Mouse (Mus musculus): Measurements from ENCODE around the gene Card19. TPM values are rescaled to one million over a fixed set of nuclear protein-coding genes. Genes with fewer than 3 reads are reported as not detected.

The Card19 gene
- polyA plus RNA-seq, 1 experiment from 2014 or later: 23.3 TPM

DNA sequence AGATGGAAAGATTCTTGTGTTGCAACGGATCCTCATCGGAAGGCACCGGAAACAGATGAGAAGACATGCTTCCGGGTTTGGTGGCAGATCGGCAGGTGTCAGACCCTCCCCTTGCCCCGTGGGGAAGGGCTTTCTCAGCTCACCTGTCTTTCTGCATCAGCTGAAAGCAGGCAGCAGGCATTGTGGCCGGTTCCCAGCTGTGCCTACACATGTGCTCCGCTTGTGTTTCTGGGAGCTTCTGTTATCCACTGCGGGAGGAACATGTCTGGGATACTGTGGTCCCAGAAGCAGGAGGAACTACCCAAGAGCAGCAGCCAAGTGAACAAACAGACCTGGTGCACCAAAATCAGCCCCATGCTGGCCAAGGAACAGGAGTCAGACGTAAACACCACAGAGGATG lies 40.3 kb downstream of the Card19 start:
- no peak for DNase-seq (ENCODE audit: low spot score)
- Histone ChIP-seq H3K9me3 (replicated peaks) (no peaks in the 10 kb centered on the region), H3K27me3 (ENCODE audit: low read depth, poor library complexity, severe bottlenecking) (peaks cover 10% of the 10 kb centered on the region; the same call in 1 of the 2 replicates), H3K4me1 (peaks cover 7% of the 10 kb centered on the region), H3K27ac (replicated peaks) (no peak overlapping the region), H3K36me3 (no peaks in the 10 kb centered on the region), H3K4me3 (no peak overlapping the region)
- WGBS: 83% methylated on average over 10 of the region's 10 CpGs

DNA sequence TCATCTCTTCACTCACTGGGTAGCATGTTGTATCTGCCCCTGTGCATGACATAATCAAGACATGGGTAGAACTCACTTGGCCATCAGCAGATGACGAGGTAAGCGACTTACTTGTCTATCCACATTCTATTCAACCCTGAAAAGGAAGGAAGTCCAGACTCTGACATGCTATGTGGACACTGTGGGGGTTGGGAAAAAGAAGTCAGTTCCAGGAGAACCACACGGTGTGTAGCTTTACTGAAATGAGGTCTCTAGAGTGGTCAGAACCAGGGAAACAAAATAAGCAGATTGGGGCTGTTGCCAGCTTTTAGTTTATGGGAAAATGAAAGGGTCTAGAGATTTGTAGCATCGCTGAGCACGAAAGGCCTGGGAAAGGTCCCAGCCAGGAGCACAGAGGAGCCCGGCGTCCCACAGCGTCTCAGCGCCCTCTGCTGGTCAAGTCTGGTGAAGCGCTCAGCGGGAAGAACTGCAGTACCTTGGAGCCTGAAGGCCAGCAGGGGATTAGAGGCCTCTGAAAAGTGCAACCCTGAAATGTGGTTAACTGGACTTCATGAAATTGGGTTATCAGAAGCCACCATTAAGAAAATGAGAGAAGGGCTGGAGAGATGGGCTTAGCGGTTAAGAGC lies 42.8 kb downstream of the Card19 start:
- no peaks in the 10 kb centered on the region for H3K36me3 ChIP-seq
- no peaks in the 10 kb centered on the region for H3K9me3 ChIP-seq (replicated peaks)
- H3K4me1 ChIP-seq: peaks cover 7% of the 10 kb centered on the region
- peaks cover 10% of the 10 kb centered on the region; the same call in 1 of the 2 replicates for H3K27me3 ChIP-seq (ENCODE audit: low read depth, poor library complexity, severe bottlenecking)
- H3K4me3 ChIP-seq: no peak overlapping the region
- no peak overlapping the region for H3K27ac ChIP-seq (replicated peaks)
- peak; percentile 90 for DNase-seq (ENCODE audit: low spot score)
- 6% methylated on average over 12 of the region's 12 CpGs for WGBS

GRCm38 (mm10) chr13:49172335-49172734 lies 43.5 kb downstream of the Card19 start:
- peaks cover 7% of the 10 kb centered on the region for H3K4me1 ChIP-seq
- H3K36me3 ChIP-seq: no peaks in the 10 kb centered on the region
- no peaks in the 10 kb centered on the region for H3K9me3 ChIP-seq (replicated peaks)
- H3K27me3 ChIP-seq (ENCODE audit: low read depth, poor library complexity, severe bottlenecking): peaks cover 10% of the 10 kb centered on the region; the same call in 1 of the 2 replicates
- 93% methylated on average over 7 of the region's 7 CpGs for WGBS
- H3K4me3 ChIP-seq: no peak overlapping the region
- no peak overlapping the region for H3K27ac ChIP-seq (replicated peaks)
- no peak for DNase-seq (ENCODE audit: low spot score)

DNA sequence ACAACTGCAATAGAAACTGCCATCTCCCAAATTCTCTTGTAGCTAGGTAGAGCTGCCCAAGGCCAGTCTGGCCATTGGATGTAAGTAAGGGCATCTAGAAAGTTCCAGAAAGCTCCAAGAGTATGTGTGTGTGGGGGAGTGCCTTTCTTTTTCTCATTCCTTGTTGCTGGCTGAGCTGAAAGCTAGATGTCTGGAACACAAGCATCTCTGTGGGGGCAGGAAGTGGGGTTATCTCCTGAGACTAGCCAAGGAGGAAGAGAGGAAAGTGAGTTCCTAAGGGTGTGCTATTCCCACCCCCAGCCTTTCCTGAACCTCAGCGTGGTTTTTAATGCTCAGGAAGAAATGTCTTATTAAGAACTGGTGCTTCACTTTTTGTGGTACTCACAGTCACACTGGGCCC lies 44.1 kb downstream of the Card19 start:
- Histone ChIP-seq H3K4me3 (no peak overlapping the region), H3K36me3 (no peaks in the 10 kb centered on the region), H3K27me3 (ENCODE audit: low read depth, poor library complexity, severe bottlenecking) (peaks cover 10% of the 10 kb centered on the region; the same call in 1 of the 2 replicates), H3K9me3 (replicated peaks) (no peaks in the 10 kb centered on the region), H3K27ac (replicated peaks) (no peak overlapping the region), H3K4me1 (peaks cover 7% of the 10 kb centered on the region)
- 74% methylated on average over 1 of the region's 1 CpGs for WGBS
- no peak for DNase-seq (ENCODE audit: low spot score)

GRCm38 (mm10) chr13:49170623-49171022 lies 45.2 kb downstream of the Card19 start:
- Histone ChIP-seq H3K4me3 (no peak overlapping the region), H3K4me1 (peaks cover 7% of the 10 kb centered on the region), H3K9me3 (replicated peaks) (no peaks in the 10 kb centered on the region), H3K36me3 (no peaks in the 10 kb centered on the region), H3K27me3 (ENCODE audit: low read depth, poor library complexity, severe bottlenecking) (peaks cover 13% of the 10 kb centered on the region; the same call in 1 of the 2 replicates), H3K27ac (replicated peaks) (no peak overlapping the region)
- DNase-seq (ENCODE audit: low spot score): no peak
- 94% methylated on average over 11 of the region's 11 CpGs for WGBS

DNA sequence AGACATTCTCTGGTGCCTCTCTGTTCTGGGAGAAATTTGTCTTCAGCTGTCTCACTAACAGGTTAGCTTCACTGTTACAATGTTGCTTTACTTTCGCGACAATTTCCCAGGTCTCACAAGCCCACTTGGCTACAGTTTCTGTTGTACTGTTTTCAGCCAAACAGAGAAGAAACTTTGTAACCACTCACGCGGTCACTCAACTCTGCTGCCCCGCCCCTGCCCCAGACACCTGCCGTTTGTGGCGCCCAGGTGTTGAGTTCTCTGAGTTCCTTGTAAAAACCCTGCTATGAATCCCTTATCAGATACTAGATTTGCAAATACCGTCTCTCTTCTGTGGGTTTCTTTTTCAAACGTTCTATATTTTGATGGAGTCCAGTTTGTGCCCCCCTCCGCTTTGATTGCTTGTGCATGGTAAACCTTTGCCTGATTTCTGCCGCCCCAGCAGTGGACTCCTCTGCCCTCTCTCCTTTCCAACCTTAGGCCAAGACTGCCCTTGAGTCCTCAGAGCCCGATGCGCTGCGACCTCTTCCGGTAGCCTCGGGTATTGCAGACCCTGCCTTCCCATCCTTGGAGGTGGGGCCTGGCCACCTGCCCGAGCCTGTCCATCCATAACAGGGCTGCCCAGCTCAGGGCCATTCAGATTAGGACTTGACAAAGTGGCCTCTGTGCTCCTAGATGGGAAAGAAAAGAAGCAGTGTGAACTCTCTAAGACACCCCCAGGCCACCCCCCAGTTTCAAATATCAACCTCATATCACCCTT lies 46.2 kb downstream of the Card19 start:
- 20% methylated on average over 17 of the region's 17 CpGs for WGBS
- Histone ChIP-seq H3K36me3 (no peaks in the 10 kb centered on the region), H3K9me3 (replicated peaks) (no peaks in the 10 kb centered on the region), H3K27me3 (ENCODE audit: low read depth, poor library complexity, severe bottlenecking) (peaks cover 13% of the 10 kb centered on the region; the same call in 1 of the 2 replicates), H3K4me1 (peaks cover 7% of the 10 kb centered on the region), H3K27ac (replicated peaks) (no peak overlapping the region), H3K4me3 (no peak overlapping the region)
- DNase-seq (ENCODE audit: low spot score): peak; percentile 85

GRCm38 (mm10) chr13:49167081-49167480 lies 48.8 kb downstream of the Card19 start:
- no peak for DNase-seq (ENCODE audit: low spot score)
- no peak overlapping the region for H3K27ac ChIP-seq (replicated peaks)
- 87% methylated on average over 9 of the region's 9 CpGs for WGBS
- H3K4me3 ChIP-seq: no peak overlapping the region
- no peaks in the 10 kb centered on the region for H3K36me3 ChIP-seq
- no peaks in the 10 kb centered on the region for H3K4me1 ChIP-seq
- no peaks in the 10 kb centered on the region for H3K9me3 ChIP-seq (replicated peaks)
- H3K27me3 ChIP-seq (ENCODE audit: low read depth, poor library complexity, severe bottlenecking): peaks cover 9% of the 10 kb centered on the region; the same call in 1 of the 2 replicates

DNA sequence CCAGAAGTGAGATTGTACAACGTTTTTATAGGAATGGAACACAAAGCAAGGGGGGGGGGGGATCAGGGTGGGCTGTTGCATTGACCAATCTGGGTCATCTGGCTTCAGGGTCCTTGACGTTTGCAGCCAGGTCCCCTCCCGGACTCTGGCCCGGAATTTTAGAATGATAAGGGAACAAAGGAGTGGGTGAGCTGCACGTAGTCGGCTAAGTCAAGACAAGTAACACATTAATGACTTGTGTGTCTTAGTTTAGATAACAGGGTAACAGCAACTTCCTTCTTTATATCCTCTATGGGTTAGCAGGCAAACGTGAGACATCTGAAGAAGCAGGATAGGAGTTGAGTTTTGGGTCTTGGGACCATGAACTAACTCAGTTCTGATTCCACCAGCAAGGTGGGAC lies 52.2 kb downstream of the Card19 start:
- 88% methylated on average over 7 of the region's 7 CpGs for WGBS
- Histone ChIP-seq H3K4me1 (0 out of 2 replicates have a peak, but pooled peaks cover 3% of the 10 kb centered on the region), H3K9me3 (replicated peaks) (no peaks in the 10 kb centered on the region), H3K36me3 (no peaks in the 10 kb centered on the region), H3K27me3 (ENCODE audit: low read depth, poor library complexity, severe bottlenecking) (0 out of 2 replicates have a peak, but pooled peaks cover 4% of the 10 kb centered on the region), H3K27ac (replicated peaks) (no peak overlapping the region), H3K4me3 (no peak overlapping the region)
- DNase-seq (ENCODE audit: low spot score): no peak

DNA sequence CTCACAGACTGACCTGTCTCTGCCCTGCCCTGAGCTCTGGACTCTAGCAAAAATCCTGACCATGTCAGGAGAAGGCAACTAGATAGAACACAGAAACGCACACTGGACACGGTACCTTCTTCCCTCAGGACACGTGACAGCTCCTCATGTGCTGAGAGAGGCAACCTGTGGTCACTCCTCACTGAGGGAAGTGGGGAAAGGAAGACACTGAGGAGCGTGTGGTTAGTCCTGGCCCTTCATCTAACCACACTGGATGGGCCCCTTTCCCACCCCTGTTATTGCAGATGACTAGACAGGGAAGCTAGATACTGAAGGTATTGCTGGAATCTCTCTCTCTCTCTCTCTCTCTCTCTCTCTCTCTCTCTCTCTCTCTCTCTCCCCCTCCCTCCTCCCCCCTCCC lies 53.1 kb downstream of the Card19 start:
- no peaks in the 10 kb centered on the region for H3K36me3 ChIP-seq
- WGBS: 82% methylated on average over 4 of the region's 4 CpGs
- DNase-seq (ENCODE audit: low spot score): no peak
- no peak overlapping the region for H3K27ac ChIP-seq (replicated peaks)
- H3K4me1 ChIP-seq: 0 out of 2 replicates have a peak, but pooled peaks cover 3% of the 10 kb centered on the region
- H3K4me3 ChIP-seq: no peak overlapping the region
- H3K9me3 ChIP-seq (replicated peaks): no peaks in the 10 kb centered on the region
- H3K27me3 ChIP-seq (ENCODE audit: low read depth, poor library complexity, severe bottlenecking): 0 out of 2 replicates have a peak, but pooled peaks cover 4% of the 10 kb centered on the region

DNA sequence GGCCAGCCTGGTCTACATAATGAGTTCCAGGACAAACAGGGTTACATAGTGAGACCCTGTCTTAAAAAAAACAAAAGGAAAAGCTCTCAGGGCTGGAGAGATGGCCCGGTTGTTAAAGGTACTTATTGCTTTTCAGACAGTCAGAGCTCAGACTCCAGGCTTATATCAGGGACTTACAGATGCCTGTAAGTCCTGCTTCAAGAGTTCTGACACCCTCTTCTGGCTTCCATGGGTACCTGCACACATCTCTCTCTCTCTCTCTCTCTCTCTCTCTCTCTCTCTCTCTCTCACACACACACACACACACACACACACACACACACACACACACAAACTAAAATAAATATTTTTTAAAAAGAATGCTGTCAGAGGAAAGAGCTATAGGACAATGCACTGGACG lies 54.6 kb downstream of the Card19 start:
- Histone ChIP-seq H3K36me3 (no peaks in the 10 kb centered on the region), H3K4me1 (0 out of 2 replicates have a peak, but pooled peaks cover 3% of the 10 kb centered on the region), H3K4me3 (no peak overlapping the region), H3K27ac (replicated peaks) (no peak overlapping the region), H3K27me3 (ENCODE audit: low read depth, poor library complexity, severe bottlenecking) (0 out of 2 replicates have a peak, but pooled peaks cover 4% of the 10 kb centered on the region), H3K9me3 (replicated peaks) (0 out of 2 replicates have a peak, but pooled peaks cover 6% of the 10 kb centered on the region)
- DNase-seq (ENCODE audit: low spot score): no peak
- WGBS: 80% methylated on average over 2 of the region's 2 CpGs

GRCm38 (mm10) chr13:49158040-49158713 lies 57.7 kb downstream of the Card19 start:
- H3K4me3 ChIP-seq: no peak overlapping the region
- DNase-seq (ENCODE audit: low spot score): no peak
- 0 out of 2 replicates have a peak, but pooled peaks cover 7% of the 10 kb centered on the region for H3K9me3 ChIP-seq (replicated peaks)
- WGBS: 85% methylated on average over 10 of the region's 10 CpGs
- H3K4me1 ChIP-seq: peaks cover 11% of the 10 kb centered on the region; the same call in 1 of the 2 replicates
- no peaks in the 10 kb centered on the region for H3K27me3 ChIP-seq (ENCODE audit: low read depth, poor library complexity, severe bottlenecking)
- no peak overlapping the region for H3K27ac ChIP-seq (replicated peaks)
- no peaks in the 10 kb centered on the region for H3K36me3 ChIP-seq

DNA sequence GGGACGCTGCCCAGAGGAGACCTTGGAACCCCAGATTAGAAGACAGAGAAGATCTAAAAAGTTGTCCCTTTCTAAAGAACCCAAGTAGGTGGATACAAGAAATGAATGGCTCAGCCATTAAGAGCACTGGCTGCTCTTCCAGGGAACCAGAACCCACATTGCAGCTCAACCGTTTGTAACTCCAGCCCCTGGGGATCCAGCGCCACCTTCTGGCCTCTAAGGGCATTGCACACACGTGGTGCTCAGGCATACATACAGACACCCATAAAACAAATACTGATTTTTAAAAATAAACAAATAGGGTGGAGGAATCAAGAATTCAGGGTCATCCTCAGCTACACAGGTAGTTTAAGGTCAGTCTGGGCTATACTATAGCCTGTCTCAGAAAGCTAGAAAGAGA lies 59.2 kb downstream of the Card19 start:
- no peaks in the 10 kb centered on the region for H3K36me3 ChIP-seq
- no peak overlapping the region for H3K4me3 ChIP-seq
- H3K9me3 ChIP-seq (replicated peaks): 0 out of 2 replicates have a peak, but pooled peaks cover 7% of the 10 kb centered on the region
- H3K27ac ChIP-seq (replicated peaks): no peak overlapping the region
- no peak for DNase-seq (ENCODE audit: low spot score)
- no peaks in the 10 kb centered on the region for H3K27me3 ChIP-seq (ENCODE audit: low read depth, poor library complexity, severe bottlenecking)
- peaks cover 11% of the 10 kb centered on the region; the same call in 1 of the 2 replicates for H3K4me1 ChIP-seq
- 78% methylated on average over 4 of the region's 4 CpGs for WGBS
